Mouse (Mus musculus) small intestine, adult 2 months (tissue): ENCODE results near the gene Nedd9.

Experiments used
- CTCF ChIP-seq: fragments of 200-500 bp; IDR thresholded peaks from 2 replicates; pipeline ENCODE4 v1.5.1; 2012; ENCODE audit warnings: low read depth, mild to moderate bottlenecking, control low read depth, inconsistent platforms, low read length, moderate library complexity, mixed read lengths; ENCODE audit not compliant: insufficient replicate concordance, insufficient read length; ENCODE audit errors: extremely low read depth
- POLR2A ChIP-seq: fragments of 200-500 bp; IDR thresholded peaks from 2 replicates; pipeline ENCODE4 v1.6.1; 2012; ENCODE audit warnings: low read depth, mild to moderate bottlenecking, control low read depth, inconsistent platforms, low read length, moderate library complexity

DNA sequence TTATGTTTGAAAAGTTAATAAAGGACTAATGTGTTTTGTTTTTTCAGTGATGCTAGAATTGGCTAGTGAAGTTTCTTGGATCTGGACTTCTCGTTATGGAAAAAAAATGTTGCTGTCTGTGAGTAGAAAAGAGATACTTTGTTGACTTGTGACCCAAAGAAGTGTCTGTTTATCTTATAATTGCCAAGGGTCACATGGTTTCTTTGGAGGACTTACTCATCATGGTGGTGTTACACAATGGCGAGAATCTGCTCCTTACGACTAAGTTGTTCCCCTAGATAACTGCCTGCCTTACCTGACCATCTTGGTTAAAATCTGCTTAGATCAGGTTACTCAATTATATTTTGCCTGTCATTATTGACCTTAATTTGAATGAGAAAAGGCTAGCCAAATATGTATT lies 26.3 kb upstream of the Nedd9 start:
- TF ChIP-seq CTCF (no peak), POLR2A (no peak)
